Mouse (Mus musculus) heart, embryonic 16.5 days (tissue): ENCODE measurements at regions not wholly inside any gene's neighbourhood (a gene's known extent, or its start where the extent isn't known, plus 50 kb on each side); places are given as distances from the start of the nearest gene placed in this dataset.

Source experiments
- ATAC-seq: fragments of 200-750 bp; cut with Nextera tagmentation; replicated peaks from 2 replicates; pipeline ENCODE4 v1.8.0; 2017; ENCODE audit warnings: moderate number of reproducible peaks; ENCODE audit not compliant: insufficient read depth, low FRiP score; ENCODE audit errors: extremely low read depth
- H3K27ac ChIP-seq: fragments of 300-500 bp; sonication (generic); 2 replicates; pipeline ENCODE4 v1.5.1; 2014; ENCODE audit warnings: mild to moderate bottlenecking, low read length, control low read depth, moderate library complexity
- H3K27me3 ChIP-seq: fragments of 300-500 bp; sonication (generic); 2 replicates; pipeline ENCODE4 v1.6.1; 2014; ENCODE audit warnings: low read length, mixed read lengths; ENCODE audit not compliant: control insufficient read depth, insufficient read depth
- H3K36me3 ChIP-seq: fragments of 300-500 bp; sonication (generic); 2 replicates; pipeline ENCODE4 v1.6.1; 2014; ENCODE audit not compliant: control insufficient read depth, insufficient read depth
- H3K4me1 ChIP-seq: fragments of 300-500 bp; sonication (generic); 2 replicates; pipeline ENCODE4 v1.6.1; 2014; ENCODE audit warnings: low read length, mixed read lengths; ENCODE audit not compliant: control insufficient read depth, insufficient read depth
- H3K4me2 ChIP-seq: fragments of 300-500 bp; sonication (generic); 2 replicates; pipeline ENCODE4 v1.6.1; 2014; ENCODE audit warnings: low read depth, mild to moderate bottlenecking, control low read depth, low read length
- H3K4me3 ChIP-seq: fragments of 300-500 bp; sonication (generic); 2 replicates; pipeline ENCODE4 v1.5.1; 2014; ENCODE audit warnings: mild to moderate bottlenecking, control low read depth, low read length
- H3K9ac ChIP-seq: fragments of 300-500 bp; sonication (generic); 2 replicates; pipeline ENCODE4 v1.6.1; 2014; ENCODE audit warnings: low read length, control low read depth
- H3K9me3 ChIP-seq: fragments of 300-500 bp; sonication (generic); replicated peaks from 2 replicates; pipeline ENCODE4 v1.6.1; 2016; ENCODE audit warnings: low read length; ENCODE audit not compliant: control insufficient read depth
- WGBS: fragments of 180-500 bp; shearing (Covaris S2); extraction: QIAGEN DNeasy Blood & Tissue Kit; methylation state at CpG from one replicate; pipeline ENCODE4 v1.1.7; 2014; 5-methylcytosine and 5-hydroxymethylcytosine counted together

- H3K27ac ChIP-seq = no peak overlapping the region
- 88% methylated on average over 7 of the region's 7 CpGs for WGBS
- no peaks in the 10 kb centered on the region for H3K36me3 ChIP-seq
- H3K4me1 ChIP-seq = no peaks in the 10 kb centered on the region
- ATAC-seq = no peak
- H3K9ac ChIP-seq = no peak overlapping the region
- H3K4me3 ChIP-seq = no peak overlapping the region
- H3K27me3 ChIP-seq = no peaks in the 10 kb centered on the region
- no peak overlapping the region for H3K4me2 ChIP-seq
- H3K9me3 ChIP-seq = no peaks in the 10 kb centered on the region
Measured at GRCm38 (mm10) chr3:147230594-147230993, 378.4 kb downstream of the Ttll7 start.

- H3K9ac ChIP-seq = no peak overlapping the region
- no peaks in the 10 kb centered on the region for H3K27me3 ChIP-seq
- no peaks in the 10 kb centered on the region for H3K9me3 ChIP-seq
- no peak overlapping the region for H3K4me3 ChIP-seq
- H3K4me1 ChIP-seq = no peaks in the 10 kb centered on the region
- WGBS = 74% methylated on average over 1 of the region's 1 CpGs
- H3K27ac ChIP-seq = no peak overlapping the region
- no peak for ATAC-seq
- H3K36me3 ChIP-seq = no peaks in the 10 kb centered on the region
- no peak overlapping the region for H3K4me2 ChIP-seq
Measured at GRCm38 (mm10) chr3:147238398-147238797, 386.2 kb downstream of the Ttll7 start.

- 61% methylated on average over 4 of the region's 4 CpGs for WGBS
- Histone ChIP-seq H3K4me1 (no peaks in the 10 kb centered on the region), H3K4me2 (no peak overlapping the region), H3K27me3 (no peaks in the 10 kb centered on the region), H3K36me3 (no peaks in the 10 kb centered on the region), H3K4me3 (no peak overlapping the region), H3K9ac (no peak overlapping the region), H3K27ac (no peak overlapping the region), H3K9me3 (no peaks in the 10 kb centered on the region)
- ATAC-seq = no peak
Measured at GRCm38 (mm10) chr3:147240651-147241050, 388.5 kb downstream of the Ttll7 start.

- 73% methylated on average over 5 of the region's 5 CpGs for WGBS
- Histone ChIP-seq H3K9me3 (no peaks in the 10 kb centered on the region), H3K36me3 (no peaks in the 10 kb centered on the region), H3K9ac (no peak overlapping the region), H3K4me2 (no peak overlapping the region), H3K4me1 (no peaks in the 10 kb centered on the region), H3K27me3 (no peaks in the 10 kb centered on the region), H3K4me3 (no peak overlapping the region), H3K27ac (no peak overlapping the region)
- ATAC-seq = no peak
Measured at GRCm38 (mm10) chr3:147244911-147245430, 392.8 kb downstream of the Ttll7 start.

GRCm38 (mm10) chr3:147246141-147246540, 394.0 kb downstream of the Ttll7 start:
- ATAC-seq = no peak
- no peak overlapping the region for H3K4me2 ChIP-seq
- no peaks in the 10 kb centered on the region for H3K36me3 ChIP-seq
- H3K4me1 ChIP-seq = no peaks in the 10 kb centered on the region
- no peak overlapping the region for H3K27ac ChIP-seq
- H3K9ac ChIP-seq = no peak overlapping the region
- no peak overlapping the region for H3K4me3 ChIP-seq
- no peaks in the 10 kb centered on the region for H3K27me3 ChIP-seq
- H3K9me3 ChIP-seq = no peaks in the 10 kb centered on the region
- 77% methylated on average over 5 of the region's 5 CpGs for WGBS

GRCm38 (mm10) chr3:147249466-147249865, 397.3 kb downstream of the Ttll7 start:
- H3K4me2 ChIP-seq = no peak overlapping the region
- H3K27me3 ChIP-seq = no peaks in the 10 kb centered on the region
- H3K4me1 ChIP-seq = no peaks in the 10 kb centered on the region
- H3K36me3 ChIP-seq = no peaks in the 10 kb centered on the region
- WGBS = 85% methylated on average over 1 of the region's 1 CpGs
- H3K9me3 ChIP-seq = no peaks in the 10 kb centered on the region
- no peak for ATAC-seq
- H3K4me3 ChIP-seq = no peak overlapping the region
- H3K9ac ChIP-seq = no peak overlapping the region
- H3K27ac ChIP-seq = no peak overlapping the region

GRCm38 (mm10) chr3:147249906-147250305, 397.7 kb downstream of the Ttll7 start:
- Histone ChIP-seq H3K9me3 (no peaks in the 10 kb centered on the region), H3K4me1 (no peaks in the 10 kb centered on the region), H3K36me3 (no peaks in the 10 kb centered on the region), H3K27ac (no peak overlapping the region), H3K4me3 (no peak overlapping the region), H3K4me2 (no peak overlapping the region), H3K27me3 (no peaks in the 10 kb centered on the region), H3K9ac (no peak overlapping the region)
- 82% methylated on average over 2 of the region's 2 CpGs for WGBS
- ATAC-seq = no peak

- no peaks in the 10 kb centered on the region for H3K36me3 ChIP-seq
- H3K4me3 ChIP-seq = no peak overlapping the region
- no peak for ATAC-seq
- no peaks in the 10 kb centered on the region for H3K4me1 ChIP-seq
- H3K27ac ChIP-seq = no peak overlapping the region
- no peaks in the 10 kb centered on the region for H3K27me3 ChIP-seq
- no peaks in the 10 kb centered on the region for H3K9me3 ChIP-seq
- WGBS = 81% methylated on average over 4 of the region's 4 CpGs
- no peak overlapping the region for H3K9ac ChIP-seq
- H3K4me2 ChIP-seq = no peak overlapping the region
Measured at GRCm38 (mm10) chr3:147252226-147252788, 400.1 kb downstream of the Ttll7 start.

GRCm38 (mm10) chr3:147252812-147253211, 400.6 kb downstream of the Ttll7 start:
- Histone ChIP-seq H3K9ac (no peak overlapping the region), H3K36me3 (no peaks in the 10 kb centered on the region), H3K4me3 (no peak overlapping the region), H3K27ac (no peak overlapping the region), H3K4me1 (no peaks in the 10 kb centered on the region), H3K4me2 (no peak overlapping the region), H3K9me3 (no peaks in the 10 kb centered on the region), H3K27me3 (no peaks in the 10 kb centered on the region)
- no peak for ATAC-seq
- 56% methylated on average over 6 of the region's 6 CpGs for WGBS
